Mouse (Mus musculus) hindbrain, embryonic 15.5 days (tissue): ENCODE measurements around the gene Hspbap1. TPM values are rescaled to one million over a fixed set of nuclear protein-coding genes. Genes with fewer than 3 reads are reported as not detected.

Experiments
- ATAC-seq: fragments of 200-750 bp; cut with Nextera tagmentation; 2 replicates; pipeline ENCODE4 v1.8.0; 2017; ENCODE audit warnings: low read depth, moderate number of reproducible peaks, moderate TSS enrichment; ENCODE audit not compliant: low FRiP score
- H3K27ac ChIP-seq: fragments of 300-500 bp; sonication (generic); replicated peaks from 2 replicates; pipeline ENCODE4 v1.5.1; 2015; ENCODE audit warnings: mild to moderate bottlenecking, inconsistent platforms
- H3K27me3 ChIP-seq: fragments of 300-500 bp; sonication (generic); 2 replicates; pipeline ENCODE4 v1.6.1; 2015; ENCODE audit warnings: control low read depth, inconsistent platforms
- H3K36me3 ChIP-seq: fragments of 300-500 bp; sonication (generic); 2 replicates; pipeline ENCODE4 v1.6.1; 2015; ENCODE audit warnings: control low read depth, inconsistent platforms
- H3K4me1 ChIP-seq: fragments of 300-500 bp; sonication (generic); replicated peaks from 2 replicates; pipeline ENCODE4 v1.6.1; 2015; ENCODE audit warnings: control low read depth, inconsistent platforms
- H3K4me2 ChIP-seq: fragments of 300-500 bp; sonication (generic); 2 replicates; pipeline ENCODE4 v1.6.1; 2015; ENCODE audit warnings: moderate library complexity, mild to moderate bottlenecking, inconsistent platforms
- H3K4me3 ChIP-seq: fragments of 300-500 bp; sonication (generic); 2 replicates; pipeline ENCODE4 v1.5.1; 2015; ENCODE audit warnings: mild to moderate bottlenecking, inconsistent platforms
- H3K9ac ChIP-seq: fragments of 300-500 bp; sonication (generic); 2 replicates; pipeline ENCODE4 v1.6.1; 2015; ENCODE audit warnings: inconsistent platforms
- H3K9me3 ChIP-seq: fragments of 300-500 bp; sonication (generic); 2 replicates; pipeline ENCODE4 v1.6.1; 2016; ENCODE audit warnings: control low read depth, inconsistent platforms
- WGBS: fragments of 180-500 bp; shearing (Covaris S2); methylation state at CpG from one replicate; pipeline ENCODE4 v1.1.7; 2015; 5-methylcytosine and 5-hydroxymethylcytosine counted together
- polyA plus RNA-seq: library from polyadenylated mRNA; unstranded; fragments of >200 nt; fragmentation: Nextera tagmentation; extraction: Ambion mirVana; gene quantifications from 2 replicates; pipeline ENCODE4 v1.2.1, GENCODE M21; 2015

Hspbap1 gene
- 14.5 and 17.1 TPM in 2 replicates for polyA plus RNA-seq

DNA sequence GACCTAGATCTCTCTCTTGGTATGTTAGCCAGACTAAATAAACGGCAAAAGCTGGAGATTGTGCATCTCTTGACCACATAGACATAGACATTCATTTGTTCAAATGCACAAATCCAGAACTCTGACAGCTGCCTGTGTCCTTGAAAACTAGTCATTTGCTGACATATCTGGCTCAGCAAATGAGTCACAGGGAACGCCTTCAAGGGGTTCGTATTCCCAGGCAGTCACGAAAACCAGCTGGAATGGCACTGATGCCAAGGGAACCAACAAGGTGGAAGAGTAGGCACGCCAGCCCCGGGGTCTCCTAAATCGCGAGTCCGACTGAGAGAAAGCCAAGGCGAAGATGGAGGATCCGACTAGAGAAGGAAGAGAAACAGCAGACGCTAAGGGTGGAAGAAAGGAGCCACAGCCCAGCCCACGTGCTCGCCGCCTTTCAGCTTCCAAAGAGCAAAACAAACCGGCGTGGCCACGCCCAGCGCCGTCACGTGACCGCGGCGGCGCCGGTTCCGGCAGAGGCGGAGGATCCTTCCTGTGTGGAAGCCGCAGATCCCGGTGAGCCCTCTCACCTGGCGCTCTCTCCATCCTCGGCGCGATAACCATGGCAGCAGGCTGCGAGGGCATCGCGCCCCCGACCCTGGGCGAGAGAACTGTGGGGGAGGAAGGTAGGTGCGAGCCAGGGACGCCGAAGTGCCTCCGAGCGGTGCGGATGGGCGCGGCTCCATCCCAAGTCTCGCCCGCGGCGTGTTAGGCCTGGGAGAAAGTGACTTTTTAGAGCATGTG is at the start of gene Hspbap1:
TSS of gene Hspbap1 (plus strand) at position 498 of the 780 bp plus-strand sequence.
- no peaks in the 10 kb centered on the region for H3K27me3 ChIP-seq
- WGBS: under 1% methylated on average over 51 of the region's 51 CpGs
- H3K4me3 ChIP-seq: peak within 1 kb of the TSS; percentile 59
- peak; percentile 82 for ATAC-seq
- H3K27ac ChIP-seq: peak within 1 kb of the TSS; percentile 67
- peak within 1 kb of the TSS; percentile 77 for H3K9ac ChIP-seq
- H3K9me3 ChIP-seq: no peaks in the 10 kb centered on the region
- H3K4me2 ChIP-seq: peak within 1 kb of the TSS; percentile 96
- no peaks in the 10 kb centered on the region for H3K36me3 ChIP-seq
- H3K4me1 ChIP-seq: peaks cover 39% of the 10 kb centered on the region

DNA sequence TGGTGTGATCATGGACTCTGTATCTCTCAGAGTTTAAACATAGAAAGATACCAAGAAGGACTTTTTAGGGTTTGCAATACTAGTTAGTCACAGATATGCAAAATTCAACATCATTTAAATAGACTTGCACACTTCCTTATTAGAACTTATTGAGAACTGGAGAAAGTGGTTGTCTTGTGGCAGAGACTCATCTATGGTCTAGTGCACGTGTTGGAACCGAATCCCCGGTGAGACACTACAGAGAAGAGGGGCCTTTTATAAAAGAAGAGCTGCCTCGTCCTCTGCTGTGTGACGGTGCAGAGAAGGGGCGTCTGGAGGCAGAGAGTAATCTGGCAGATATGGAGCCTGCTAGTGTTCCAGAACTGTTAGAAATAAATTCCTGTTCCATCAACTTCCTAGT is 45.6 kb upstream of the Hspbap1 start:
- 67% methylated on average over 6 of the region's 6 CpGs for WGBS
- H3K4me1 ChIP-seq: no peaks in the 10 kb centered on the region

DNA sequence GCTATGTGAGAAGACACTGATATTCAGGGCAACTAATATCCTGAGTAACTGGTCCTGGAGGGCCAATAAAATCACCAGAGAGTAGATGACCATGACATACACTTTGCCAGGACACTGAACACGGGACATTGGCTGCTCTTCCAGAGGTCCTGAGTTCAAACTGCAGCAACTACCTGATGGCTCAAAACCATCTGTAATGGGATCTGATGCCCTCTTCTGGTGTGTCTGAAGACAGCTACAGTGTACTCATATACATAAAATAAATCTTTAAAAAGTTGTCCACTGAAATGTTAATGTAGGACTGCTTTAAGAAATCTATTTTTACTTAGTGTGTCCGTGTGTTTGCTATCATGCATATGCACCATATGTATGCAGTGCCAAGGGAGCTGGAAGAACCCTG is 43.6 kb upstream of the Hspbap1 start:
- WGBS: 89% methylated on average over 2 of the region's 2 CpGs
- Histone ChIP-seq H3K4me1 (no peaks in the 10 kb centered on the region), H3K4me2 (no peak overlapping the region), H3K9me3 (no peaks in the 10 kb centered on the region), H3K27me3 (no peaks in the 10 kb centered on the region), H3K9ac (no peak overlapping the region), H3K36me3 (no peaks in the 10 kb centered on the region; the same call in 1 of the 2 replicates), H3K27ac (no peak overlapping the region), H3K4me3 (no peak overlapping the region)
- ATAC-seq: no peak

More for the DNA sequence above, 45.6 kb upstream of the Hspbap1 start:
- Histone ChIP-seq H3K4me3 (no peak overlapping the region), H3K36me3 (peaks cover 4% of the 10 kb centered on the region; the same call in 1 of the 2 replicates), H3K9me3 (no peaks in the 10 kb centered on the region), H3K27ac (no peak overlapping the region), H3K9ac (no peak overlapping the region), H3K27me3 (no peaks in the 10 kb centered on the region), H3K4me2 (no peak overlapping the region)
- no peak for ATAC-seq

DNA sequence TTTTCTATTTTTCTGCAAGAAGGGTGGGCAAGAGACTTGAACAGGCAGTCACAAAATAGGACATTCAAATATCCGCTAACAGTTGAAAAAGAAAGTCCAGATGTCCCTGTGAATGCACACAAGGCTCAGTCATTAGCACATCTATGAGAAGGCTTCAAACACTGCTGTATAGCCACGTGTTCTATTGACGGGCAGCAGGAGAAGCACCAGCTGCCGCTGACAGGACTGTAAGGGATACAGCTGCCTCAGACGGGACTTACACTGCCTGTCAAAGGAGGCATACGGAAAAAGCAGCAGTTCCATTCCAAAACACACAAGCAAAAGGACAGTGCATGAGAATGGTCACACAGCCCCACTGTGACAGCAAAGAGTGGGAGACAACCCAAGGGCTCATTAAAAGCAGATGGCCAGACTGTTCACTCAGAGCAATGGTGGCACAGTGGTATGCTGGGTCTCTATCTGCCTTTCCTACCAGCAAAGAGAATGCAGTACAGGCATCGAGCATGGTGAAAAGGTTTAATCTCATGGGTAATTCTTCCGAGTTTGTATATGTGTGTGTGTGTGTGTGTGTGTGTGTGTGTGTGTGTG is 40.9 kb upstream of the Hspbap1 start:
- WGBS: 35% methylated on average over 8 of the region's 8 CpGs
- H3K4me2 ChIP-seq: no peak overlapping the region
- no peaks in the 10 kb centered on the region for H3K9me3 ChIP-seq
- no peak overlapping the region for H3K27ac ChIP-seq
- H3K36me3 ChIP-seq: no peaks in the 10 kb centered on the region; the same call in 1 of the 2 replicates
- H3K9ac ChIP-seq: no peak overlapping the region
- no peaks in the 10 kb centered on the region for H3K27me3 ChIP-seq
- peak; percentile 71; the same call in 1 of the 2 replicates for ATAC-seq
- H3K4me1 ChIP-seq: no peaks in the 10 kb centered on the region
- no peak overlapping the region for H3K4me3 ChIP-seq

DNA sequence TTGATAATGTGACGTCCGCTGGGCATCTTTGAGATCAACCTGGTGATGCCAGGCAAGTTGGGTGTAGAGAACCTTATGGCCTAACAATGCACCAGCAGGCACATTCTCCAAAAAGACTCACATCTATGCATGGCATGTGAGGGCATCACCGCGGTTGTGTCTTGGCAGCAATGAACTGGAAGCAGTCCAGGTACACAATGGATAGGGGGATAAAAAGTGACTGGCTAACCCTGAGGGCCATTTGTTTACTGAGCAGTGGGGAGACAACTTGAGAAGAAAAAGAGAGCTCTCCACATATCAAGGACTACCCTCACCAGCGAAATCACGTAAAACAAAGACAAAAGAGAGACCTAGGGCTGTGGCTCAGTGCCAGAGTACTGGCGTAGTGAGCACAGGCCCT is 38.1 kb upstream of the Hspbap1 start:
- Histone ChIP-seq H3K9me3 (no peaks in the 10 kb centered on the region), H3K4me3 (no peak overlapping the region), H3K27me3 (no peaks in the 10 kb centered on the region), H3K4me2 (no peak overlapping the region), H3K9ac (no peak overlapping the region), H3K4me1 (no peaks in the 10 kb centered on the region), H3K27ac (no peak overlapping the region), H3K36me3 (no peaks in the 10 kb centered on the region)
- peak; percentile 40; the same call in 1 of the 2 replicates for ATAC-seq
- 58% methylated on average over 7 of the region's 7 CpGs for WGBS

DNA sequence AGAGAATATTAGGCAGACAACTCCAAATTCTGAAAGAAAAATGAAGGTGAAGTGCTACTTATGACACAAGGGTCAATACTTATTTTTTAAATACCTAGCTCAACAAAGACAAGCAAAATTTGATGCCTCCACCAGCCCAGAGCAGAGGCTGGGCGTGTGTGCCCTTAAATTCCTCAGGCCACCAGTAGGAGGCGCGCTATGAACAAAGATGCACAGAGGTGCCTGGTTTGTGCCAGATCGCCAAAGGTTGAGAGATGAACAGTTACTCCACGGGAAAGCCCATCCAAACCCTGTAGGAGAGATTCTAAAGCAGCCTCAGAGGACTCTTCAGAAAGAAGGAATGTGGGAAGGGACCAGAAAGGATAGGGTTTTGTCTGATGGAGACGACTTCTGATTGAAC is 36.1 kb upstream of the Hspbap1 start:
- H3K4me3 ChIP-seq: no peak overlapping the region

DNA sequence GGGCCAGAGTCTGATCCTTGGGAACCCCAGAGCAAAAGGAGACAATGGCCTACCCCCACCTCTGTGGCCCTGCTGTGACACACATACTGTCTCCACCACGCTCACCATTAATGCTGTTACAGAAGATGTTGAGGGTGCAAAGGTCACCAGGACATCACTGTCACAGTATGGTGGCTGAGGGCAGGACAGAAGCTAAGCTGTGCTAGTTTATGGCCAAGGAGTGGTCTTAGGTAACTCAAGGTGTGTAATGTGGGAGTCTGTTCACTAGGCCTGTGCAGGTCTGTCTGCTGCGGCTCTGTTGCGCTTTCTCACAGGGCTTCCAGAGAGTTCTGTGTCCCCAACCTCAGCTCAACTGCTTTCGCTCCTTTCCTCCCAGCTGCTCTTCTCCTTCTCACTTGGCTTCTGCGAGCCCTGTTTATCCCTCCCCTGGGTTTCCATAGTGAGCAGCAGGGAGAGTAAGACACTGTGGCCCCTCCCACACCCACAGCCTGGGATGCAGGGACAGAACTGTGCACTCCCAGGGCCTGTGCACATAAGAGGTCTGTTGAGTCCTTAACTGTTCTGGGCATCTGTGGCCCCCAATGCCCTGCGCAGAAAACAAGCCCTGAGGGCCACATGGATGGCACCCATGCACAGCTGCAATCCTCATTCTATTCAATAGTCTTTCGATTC is 31.9 kb upstream of the Hspbap1 start:
- no peak overlapping the region for H3K9ac ChIP-seq
- H3K4me2 ChIP-seq: no peak overlapping the region
- H3K4me3 ChIP-seq: no peak overlapping the region
- H3K9me3 ChIP-seq: no peaks in the 10 kb centered on the region
- H3K4me1 ChIP-seq: 0 out of 2 replicates have a peak, but pooled peaks cover 4% of the 10 kb centered on the region
- H3K27ac ChIP-seq: no peak overlapping the region
- H3K36me3 ChIP-seq: no peaks in the 10 kb centered on the region
- H3K27me3 ChIP-seq: no peaks in the 10 kb centered on the region
- 55% methylated on average over 7 of the region's 7 CpGs for WGBS
- ATAC-seq: peak; percentile 57; the same call in 1 of the 2 replicates

More for the DNA sequence above, 36.1 kb upstream of the Hspbap1 start:
- no peaks in the 10 kb centered on the region for H3K27me3 ChIP-seq
- ATAC-seq: no peak
- H3K4me1 ChIP-seq: 0 out of 2 replicates have a peak, but pooled peaks cover 4% of the 10 kb centered on the region
- no peaks in the 10 kb centered on the region for H3K9me3 ChIP-seq
- no peak overlapping the region for H3K27ac ChIP-seq
- H3K4me2 ChIP-seq: no peak overlapping the region
- WGBS: 12% methylated on average over 6 of the region's 6 CpGs
- H3K9ac ChIP-seq: no peak overlapping the region
- no peaks in the 10 kb centered on the region for H3K36me3 ChIP-seq

DNA sequence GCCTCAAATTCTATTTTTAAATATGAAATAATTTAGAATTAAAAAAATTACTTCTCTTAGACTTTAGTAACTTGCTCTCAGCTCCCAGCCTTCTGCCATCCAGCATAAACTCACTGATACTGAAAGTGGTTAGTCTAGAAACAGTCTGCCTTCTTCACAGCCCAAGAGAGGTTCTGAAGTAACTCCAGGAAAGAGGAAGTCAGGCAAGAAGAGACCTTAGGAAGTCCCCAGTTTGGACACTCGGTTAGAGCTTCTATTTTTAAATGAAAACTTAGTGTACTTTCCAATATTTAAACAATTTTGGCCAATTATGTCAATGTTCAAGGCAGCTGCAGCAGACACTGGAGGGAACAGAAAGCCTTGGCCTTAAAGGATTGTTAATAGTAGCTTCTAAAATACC is 30.6 kb upstream of the Hspbap1 start:
- H3K4me2 ChIP-seq: no peak overlapping the region
- no peak for ATAC-seq
- H3K27me3 ChIP-seq: no peaks in the 10 kb centered on the region
- no peaks in the 10 kb centered on the region for H3K36me3 ChIP-seq
- no peaks in the 10 kb centered on the region for H3K9me3 ChIP-seq
- WGBS: 73% methylated on average over 1 of the region's 1 CpGs
- 0 out of 2 replicates have a peak, but pooled peaks cover 4% of the 10 kb centered on the region for H3K4me1 ChIP-seq
- H3K9ac ChIP-seq: no peak overlapping the region
- H3K27ac ChIP-seq: no peak overlapping the region
- no peak overlapping the region for H3K4me3 ChIP-seq

DNA sequence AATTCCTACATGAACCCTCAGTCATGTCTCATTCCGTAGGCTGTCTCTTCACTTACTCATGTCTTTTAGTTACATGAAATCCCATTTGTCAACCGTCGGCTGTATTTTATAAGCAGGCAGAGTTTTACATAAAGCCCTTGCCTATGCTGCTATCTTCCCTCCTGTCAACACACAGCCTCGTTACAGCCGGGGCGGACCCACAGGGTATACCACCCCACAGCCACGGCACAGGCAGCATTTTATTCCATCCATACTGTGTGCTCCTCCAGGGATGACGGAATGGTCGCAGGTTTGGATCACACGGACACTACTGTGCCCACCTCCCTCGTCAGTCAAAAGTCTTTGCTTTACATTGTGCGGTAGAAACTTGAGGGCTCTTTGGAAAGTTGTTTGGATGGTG is 29.8 kb upstream of the Hspbap1 start:
- Histone ChIP-seq H3K9ac (no peak overlapping the region), H3K36me3 (no peaks in the 10 kb centered on the region)
- 81% methylated on average over 12 of the region's 12 CpGs for WGBS

DNA sequence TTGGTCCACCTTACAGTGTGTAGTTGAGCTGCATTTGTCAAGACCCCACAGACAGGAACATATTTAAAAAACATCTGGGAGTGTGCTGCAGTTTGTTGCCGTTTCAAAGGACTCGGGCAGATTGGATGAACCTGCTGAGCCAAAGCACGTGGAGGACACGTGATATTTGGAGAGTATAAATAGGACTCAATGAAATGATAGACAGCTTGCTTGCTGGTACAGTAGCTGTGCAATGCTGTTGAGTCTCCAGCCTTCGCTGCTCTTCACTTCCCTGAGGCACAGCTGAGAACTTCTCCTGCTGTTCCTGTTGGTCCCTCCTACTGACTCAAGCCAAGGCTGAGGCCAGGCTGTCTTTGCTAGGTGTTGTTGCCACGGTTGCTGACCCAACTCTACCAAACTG is 29.2 kb upstream of the Hspbap1 start:
- H3K36me3 ChIP-seq: no peaks in the 10 kb centered on the region
- no peaks in the 10 kb centered on the region for H3K9me3 ChIP-seq
- no peak overlapping the region for H3K4me3 ChIP-seq
- WGBS: 66% methylated on average over 6 of the region's 6 CpGs
- ATAC-seq: no peak
- H3K4me1 ChIP-seq: 0 out of 2 replicates have a peak, but pooled peaks cover 4% of the 10 kb centered on the region
- H3K9ac ChIP-seq: no peak overlapping the region
- no peak overlapping the region for H3K27ac ChIP-seq
- no peak overlapping the region for H3K4me2 ChIP-seq
- no peaks in the 10 kb centered on the region for H3K27me3 ChIP-seq

More for the DNA sequence above, 29.8 kb upstream of the Hspbap1 start:
- Histone ChIP-seq H3K27me3 (no peaks in the 10 kb centered on the region), H3K4me1 (0 out of 2 replicates have a peak, but pooled peaks cover 4% of the 10 kb centered on the region), H3K4me2 (no peak overlapping the region), H3K9me3 (no peaks in the 10 kb centered on the region), H3K4me3 (no peak overlapping the region), H3K27ac (no peak overlapping the region)
- no peak for ATAC-seq

DNA sequence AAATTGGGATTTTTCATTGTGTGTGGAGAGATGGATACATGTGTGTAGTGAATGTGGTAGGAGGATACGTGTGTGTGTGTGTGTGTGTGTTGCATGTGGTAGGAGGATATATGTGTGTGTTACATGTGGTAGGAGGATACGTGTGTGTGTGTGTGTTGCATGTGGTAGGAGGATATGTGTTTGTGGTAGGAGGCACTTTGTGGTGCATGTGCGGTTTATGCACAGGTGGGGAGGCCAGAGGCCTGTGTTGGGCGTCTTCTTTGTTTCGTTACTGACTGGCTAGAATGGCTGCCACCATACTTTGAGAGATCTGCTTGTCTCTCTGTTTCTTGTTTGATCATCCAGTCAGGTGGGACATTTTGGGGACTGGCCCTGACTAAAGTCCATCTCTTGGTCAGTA is 28.6 kb upstream of the Hspbap1 start:
- Histone ChIP-seq H3K9ac (no peak overlapping the region), H3K4me3 (no peak overlapping the region), H3K4me1 (0 out of 2 replicates have a peak, but pooled peaks cover 4% of the 10 kb centered on the region), H3K4me2 (no peak overlapping the region), H3K9me3 (no peaks in the 10 kb centered on the region), H3K36me3 (no peaks in the 10 kb centered on the region), H3K27me3 (no peaks in the 10 kb centered on the region), H3K27ac (no peak overlapping the region)
- no peak for ATAC-seq
- WGBS: 96% methylated on average over 5 of the region's 5 CpGs
